Mouse (Mus musculus) intestine, embryonic 14.5 days (tissue): ENCODE measurements at regions not wholly inside any gene's neighbourhood (a gene's known extent, or its start where the extent isn't known, plus 50 kb on each side); places are given as distances from the start of the nearest gene placed in this dataset.
A peak's percentile ranks its signal among the peaks of the same experiment; 100 is the strongest.

Experiments
- ATAC-seq: fragments of 200-750 bp; cut with Nextera tagmentation; replicated peaks from 2 replicates; pipeline ENCODE4 v1.8.0; 2017; ENCODE audit warnings: low read depth, moderate number of reproducible peaks, moderate TSS enrichment, moderate library complexity; ENCODE audit not compliant: low FRiP score, low TSS enrichment
- DNase-seq: peaks from one replicate; pipeline ENCODE4 v3.0.0-alpha.2; 2018; ENCODE audit warnings: low spot score
- H3K27ac ChIP-seq: fragments of 300-500 bp; sonication (generic); 2 replicates; pipeline ENCODE4 v1.5.1; 2014; ENCODE audit warnings: low read depth, mild to moderate bottlenecking, control low read depth
- H3K27me3 ChIP-seq: fragments of 300-500 bp; sonication (generic); replicated peaks from 2 replicates; pipeline ENCODE4 v1.6.1; 2014; ENCODE audit warnings: low read length, control low read depth; ENCODE audit not compliant: control insufficient read depth, insufficient read depth
- H3K36me3 ChIP-seq: fragments of 300-500 bp; sonication (generic); 2 replicates; pipeline ENCODE4 v1.6.1; 2014; ENCODE audit warnings: low read length, control low read depth; ENCODE audit not compliant: control insufficient read depth, insufficient read depth
- H3K4me1 ChIP-seq: fragments of 300-500 bp; sonication (generic); replicated peaks from 2 replicates; pipeline ENCODE4 v1.6.1; 2014; ENCODE audit warnings: low read length, control low read depth, mixed read lengths; ENCODE audit not compliant: control insufficient read depth, insufficient read depth
- H3K4me2 ChIP-seq: fragments of 300-500 bp; sonication (generic); 2 replicates; pipeline ENCODE4 v1.6.1; 2014; ENCODE audit warnings: low read length
- H3K4me3 ChIP-seq: fragments of 300-500 bp; sonication (generic); 2 replicates; pipeline ENCODE4 v1.5.1; 2014; ENCODE audit warnings: low read depth, low read length, control low read depth, mixed read lengths
- H3K9ac ChIP-seq: fragments of 300-500 bp; sonication (generic); 2 replicates; pipeline ENCODE4 v1.6.1; 2014; ENCODE audit warnings: mild to moderate bottlenecking, low read length
- H3K9me3 ChIP-seq: fragments of 300-500 bp; sonication (generic); 2 replicates; pipeline ENCODE4 v1.6.1; 2016; ENCODE audit warnings: low read length, control low read depth; ENCODE audit not compliant: control insufficient read depth
- WGBS: fragments of 180-500 bp; shearing (Covaris S2); extraction: QIAGEN DNeasy Blood & Tissue Kit; methylation state at CpG from one replicate; pipeline ENCODE4 v1.1.7; 2014; 5-methylcytosine and 5-hydroxymethylcytosine counted together

- no peak overlapping the region for H3K27ac ChIP-seq
- H3K27me3 ChIP-seq = no peaks in the 10 kb centered on the region
- 50% methylated on average over 1 of the region's 1 CpGs for WGBS
Measured at GRCm38 (mm10) chr16:7649771-7650170, 775.2 kb downstream of the Tmem114 start.

GRCm38 (mm10) chr16:7647275-7647926 is 777.5 kb downstream of the Tmem114 start:
- H3K9me3 ChIP-seq = no peaks in the 10 kb centered on the region
- no peak overlapping the region for H3K9ac ChIP-seq
- H3K4me2 ChIP-seq = no peak overlapping the region
- H3K36me3 ChIP-seq = no peaks in the 10 kb centered on the region
- no peaks in the 10 kb centered on the region for H3K27me3 ChIP-seq
- DNase-seq = no peak
- no peaks in the 10 kb centered on the region for H3K4me1 ChIP-seq
- H3K27ac ChIP-seq = no peak overlapping the region
- no peak for ATAC-seq
- H3K4me3 ChIP-seq = no peak overlapping the region

More at GRCm38 (mm10) chr16:7649771-7650170, 775.2 kb downstream of the Tmem114 start:
- Histone ChIP-seq H3K9ac (no peak overlapping the region), H3K36me3 (no peaks in the 10 kb centered on the region), H3K4me1 (no peaks in the 10 kb centered on the region), H3K4me2 (no peak overlapping the region), H3K4me3 (no peak overlapping the region), H3K9me3 (no peaks in the 10 kb centered on the region)
- no peak for DNase-seq
- no peak for ATAC-seq

- no peak for ATAC-seq
- Histone ChIP-seq H3K4me1 (no peaks in the 10 kb centered on the region), H3K27me3 (no peaks in the 10 kb centered on the region), H3K9ac (no peak overlapping the region), H3K27ac (no peak overlapping the region), H3K9me3 (no peaks in the 10 kb centered on the region), H3K36me3 (no peaks in the 10 kb centered on the region), H3K4me3 (no peak overlapping the region), H3K4me2 (no peak overlapping the region)
- no peak for DNase-seq
Measured at GRCm38 (mm10) chr16:7644363-7644762, 780.6 kb downstream of the Tmem114 start.

GRCm38 (mm10) chr16:7638955-7639755 is 785.8 kb downstream of the Tmem114 start:
- Histone ChIP-seq H3K4me3 (no peak overlapping the region), H3K27me3 (no peaks in the 10 kb centered on the region), H3K27ac (no peak overlapping the region), H3K4me1 (no peaks in the 10 kb centered on the region), H3K9me3 (no peaks in the 10 kb centered on the region), H3K9ac (no peak overlapping the region), H3K36me3 (no peaks in the 10 kb centered on the region), H3K4me2 (no peak overlapping the region)
- WGBS = 59% methylated on average over 15 of the region's 15 CpGs
- no peak for DNase-seq
- no peak for ATAC-seq

GRCm38 (mm10) chr16:7637993-7638392 is 786.9 kb downstream of the Tmem114 start:
- Histone ChIP-seq H3K27me3 (no peaks in the 10 kb centered on the region), H3K4me2 (no peak overlapping the region), H3K9me3 (no peaks in the 10 kb centered on the region), H3K4me1 (no peaks in the 10 kb centered on the region), H3K36me3 (no peaks in the 10 kb centered on the region), H3K27ac (no peak overlapping the region), H3K9ac (no peak overlapping the region), H3K4me3 (no peak overlapping the region)
- no peak for ATAC-seq
- peak; percentile 6 for DNase-seq

GRCm38 (mm10) chr16:7637121-7637700 is 787.7 kb downstream of the Tmem114 start:
- 74% methylated on average over 5 of the region's 5 CpGs for WGBS
- Histone ChIP-seq H3K9ac (no peak overlapping the region), H3K4me3 (no peak overlapping the region), H3K4me2 (no peak overlapping the region), H3K27me3 (no peaks in the 10 kb centered on the region), H3K4me1 (no peaks in the 10 kb centered on the region), H3K9me3 (no peaks in the 10 kb centered on the region), H3K27ac (no peak overlapping the region), H3K36me3 (no peaks in the 10 kb centered on the region)
- no peak for ATAC-seq
- DNase-seq = peak; percentile 12

- ATAC-seq (no peak), DNase-seq (peak; percentile 36)
- no peak overlapping the region for H3K27ac ChIP-seq
- no peaks in the 10 kb centered on the region for H3K9me3 ChIP-seq
- H3K4me1 ChIP-seq = no peaks in the 10 kb centered on the region
- WGBS = 65% methylated on average over 5 of the region's 5 CpGs
- no peak overlapping the region for H3K9ac ChIP-seq
- H3K36me3 ChIP-seq = no peaks in the 10 kb centered on the region
- no peak overlapping the region for H3K4me2 ChIP-seq
- H3K4me3 ChIP-seq = no peak overlapping the region
- H3K27me3 ChIP-seq = no peaks in the 10 kb centered on the region
Measured at GRCm38 (mm10) chr16:7636326-7636725, 788.6 kb downstream of the Tmem114 start.

GRCm38 (mm10) chr16:7632474-7632873 is 792.5 kb downstream of the Tmem114 start:
- H3K4me3 ChIP-seq = no peak overlapping the region
- H3K9ac ChIP-seq = no peak overlapping the region
- H3K36me3 ChIP-seq = no peaks in the 10 kb centered on the region
- no peak overlapping the region for H3K4me2 ChIP-seq
- H3K9me3 ChIP-seq = no peaks in the 10 kb centered on the region
- ATAC-seq = no peak
- H3K27ac ChIP-seq = no peak overlapping the region
- H3K27me3 ChIP-seq = no peaks in the 10 kb centered on the region
- no peak for DNase-seq
- no peaks in the 10 kb centered on the region for H3K4me1 ChIP-seq
- WGBS = 26% methylated on average over 5 of the region's 5 CpGs
